In genomic region chr9:111606603-111607002, GRCm38 (mm10) we compare ENCODE assay signal across 24 mouse cellular contexts.
A peak's percentile ranks its signal among the peaks of the same experiment; 100 is the strongest.
DNase-seq lines count a peak whose midpoint lies in the region; ATAC-seq and TF ChIP-seq lines count a peak whose summit lies in the region.
"Had no signal": no experiment of that assay in that cellular context is flagged by ENCODE, and none has a peak within 500 bp of the region (broad histone marks: within the 10 kb centered on the region; RNA-seq: fewer than 3 reads in every experiment).

No protein-coding gene starts in this region.

- WGBS in midbrain, postnatal 0 days, result 82% methylated on average over 8 of the region's 8 CpGs
- WGBS in midbrain, embryonic 10.5 days, result 89% methylated on average over 8 of the region's 8 CpGs

- no peaks in the 10 kb centered on the region for H3K9me3 ChIP-seq in midbrain, postnatal 0 days (ENCODE audit: low read length)
- no peaks in the 10 kb centered on the region for H3K9me3 ChIP-seq in midbrain, embryonic 10.5 days (replicated peaks)
- H3K9me3 ChIP-seq: heart, embryonic 15.5 days; midbrain, embryonic 15.5 days; neural tube, embryonic 13.5 days had no signal

- intact Hi-C loops in heart, postnatal 36 days (cut with DNase I), result no loop called here
- intact Hi-C loops in left cerebral cortex, adult 2 months (cut with DNase I), result no loop called here

- no peak overlapping the region for H3K9ac ChIP-seq in midbrain, postnatal 0 days (replicated peaks; ENCODE audit: low read length, poor library complexity, severe bottlenecking)
- H3K9ac ChIP-seq: heart, embryonic 15.5 days; midbrain, embryonic 15.5 days; neural tube, embryonic 13.5 days had no signal

- no peak overlapping the region for H3K27ac ChIP-seq in midbrain, postnatal 0 days (ENCODE audit: low read depth, low read length)
- H3K27ac ChIP-seq in midbrain, embryonic 10.5 days (replicated peaks), result no peak overlapping the region
- no peak overlapping the region for H3K27ac ChIP-seq in left cerebral cortex, adult 2 months
- H3K27ac ChIP-seq: heart, embryonic 15.5 days; midbrain, embryonic 15.5 days; neural tube, embryonic 13.5 days had no signal

- H3K36me3 ChIP-seq in midbrain, postnatal 0 days (ENCODE audit: insufficient read depth, low read length), result no peaks in the 10 kb centered on the region
- no peaks in the 10 kb centered on the region for H3K36me3 ChIP-seq in midbrain, embryonic 10.5 days
- H3K36me3 ChIP-seq: G1E; heart, embryonic 15.5 days; midbrain, embryonic 15.5 days; neural tube, embryonic 13.5 days had no signal

- no peak overlapping the region for H3K4me3 ChIP-seq in midbrain, postnatal 0 days (ENCODE audit: low read depth, low read length)
- H3K4me3 ChIP-seq in midbrain, embryonic 10.5 days, result no peak overlapping the region
- H3K4me3 ChIP-seq in left cerebral cortex, adult 2 months, result no peak overlapping the region
- H3K4me3 ChIP-seq: heart, embryonic 15.5 days; midbrain, embryonic 15.5 days; myocyte; neural tube, embryonic 13.5 days had no signal

- no peak for TF ChIP-seq CTCF in midbrain, postnatal 0 days (IDR thresholded peaks at IDR 0.05)
- no peak for TF ChIP-seq CTCF in left cerebral cortex, adult 2 months (IDR thresholded peaks at IDR 0.05)

- no peaks in the 10 kb centered on the region for H3K27me3 ChIP-seq in midbrain, postnatal 0 days (ENCODE audit: insufficient read depth, low read length)
- no peaks in the 10 kb centered on the region for H3K27me3 ChIP-seq in midbrain, embryonic 10.5 days (ENCODE audit: low read depth, poor library complexity, severe bottlenecking)
- H3K27me3 ChIP-seq: CH12.LX; heart, embryonic 15.5 days; midbrain, embryonic 15.5 days; neural tube, embryonic 13.5 days; Patski had no signal

- ATAC-seq in midbrain, postnatal 0 days (ENCODE audit: low FRiP score), result no peak
- ATAC-seq: inflammation-experienced regulatory T-cells, adult 6 months; midbrain, embryonic 15.5 days; Patski had no signal

- peak; percentile 76 to 82 for DNase-seq in cerebellum, postnatal 14 days
- no peak for DNase-seq in cerebellum, adult 11 months
- DNase-seq in heart, adult 11 months, result peak; percentile 53
- no peak for DNase-seq in heart, postnatal 36 days
- peak; percentile 78 for DNase-seq in midbrain, postnatal 0 days (ENCODE audit: low spot score)
- DNase-seq in midbrain, embryonic 10.5 days (ENCODE audit: low spot score), result no peak
- DNase-seq in gastrocnemius, postnatal 25 days, result peak; percentile 54
- no peak for DNase-seq in left cerebral cortex, adult 2 months (ENCODE audit: extremely low spot score in 1 of 2, low spot score in 2 of 2)
- DNase-seq: adrenal gland, adult 2 months; B cell, adult 2 months; heart, postnatal 4 days; kidney, adult 18-20 months; kidney, postnatal 4 days; layer of hippocampus, adult 9-11 months; lung, postnatal 4 days; right cerebral cortex, adult 18-20 months had no signal

- no peaks in the 10 kb centered on the region for H3K4me1 ChIP-seq in midbrain, postnatal 0 days (ENCODE audit: insufficient read depth, low read length)
- H3K4me1 ChIP-seq in midbrain, embryonic 10.5 days, result no peaks in the 10 kb centered on the region
- H3K4me1 ChIP-seq: heart, embryonic 15.5 days; midbrain, embryonic 15.5 days; neural tube, embryonic 13.5 days had no signal

- H3K4me2 ChIP-seq in midbrain, postnatal 0 days (ENCODE audit: low read depth, low read length, poor library complexity, severe bottlenecking), result no peak overlapping the region
- H3K4me2 ChIP-seq: heart, embryonic 15.5 days; midbrain, embryonic 15.5 days; neural tube, embryonic 13.5 days had no signal

Comparison
In these comparisons a context has a peak if more than half of its experiments do, and no peak if none do; other contexts are left out.
1. DNase-seq: peak in cerebellum, postnatal 14 days (2 of 2), heart, adult 11 months (single experiment), midbrain, postnatal 0 days (single experiment) and gastrocnemius, postnatal 25 days (single experiment); none in cerebellum, adult 11 months (single experiment), heart, postnatal 36 days (0 of 2), midbrain, embryonic 10.5 days (single experiment) and left cerebral cortex, adult 2 months (0 of 2).